Mouse (Mus musculus): ENCODE measurements around the gene Slc35c1. TPM values are rescaled to one million over a fixed set of nuclear protein-coding genes. Genes with fewer than 3 reads are reported as not detected.
"Not testable (repeated sequence)": the region's sequence is repeated elsewhere in the genome, so short reads cannot be mapped to it uniquely, and the experiment has no call there.

The Slc35c1 gene
- polyA plus RNA-seq, 1 experiment from 2014 or later = 13.6 TPM

GRCm38 (mm10) chr2:92483505-92483904 lies 23.2 kb upstream of the Slc35c1 start:
- Histone ChIP-seq H3K4me1 (ENCODE audit: control insufficient read depth, insufficient read depth, low read length) (0 out of 2 replicates have a peak, but pooled peaks cover 7% of the 10 kb centered on the region), H3K27ac (ENCODE audit: low read depth, low read length) (no peak overlapping the region), H3K9me3 (ENCODE audit: control insufficient read depth, low read length) (no peaks in the 10 kb centered on the region), H3K36me3 (ENCODE audit: control insufficient read depth, insufficient read depth, low read length) (no peaks in the 10 kb centered on the region), H3K27me3 (ENCODE audit: control insufficient read depth, insufficient read depth, low read length) (peaks cover 21% of the 10 kb centered on the region), H3K9ac (ENCODE audit: low read depth, low read length) (no peak overlapping the region), H3K4me2 (replicated peaks; ENCODE audit: low read depth, low read length) (no peak overlapping the region), H3K4me3 (ENCODE audit: low read length) (no peak overlapping the region)
- no peak for ATAC-seq (ENCODE audit: low FRiP score, low TSS enrichment)
- WGBS = 48% methylated on average over 5 of the region's 5 CpGs

GRCm38 (mm10) chr2:92482551-92482950 lies 22.2 kb upstream of the Slc35c1 start:
- Histone ChIP-seq H3K27ac (ENCODE audit: low read depth, low read length) (no peak overlapping the region), H3K9me3 (ENCODE audit: control insufficient read depth, low read length) (no peaks in the 10 kb centered on the region), H3K27me3 (ENCODE audit: control insufficient read depth, insufficient read depth, low read length) (peaks cover 21% of the 10 kb centered on the region), H3K4me1 (ENCODE audit: control insufficient read depth, insufficient read depth, low read length) (peaks cover 10% of the 10 kb centered on the region; the same call in 1 of the 2 replicates), H3K4me3 (ENCODE audit: low read length) (no peak overlapping the region), H3K36me3 (ENCODE audit: control insufficient read depth, insufficient read depth, low read length) (no peaks in the 10 kb centered on the region), H3K4me2 (replicated peaks; ENCODE audit: low read depth, low read length) (no peak overlapping the region), H3K9ac (ENCODE audit: low read depth, low read length) (no peak overlapping the region)
- 21% methylated on average over 1 of the region's 1 CpGs for WGBS
- peak; percentile 44; the same call in 1 of the 2 replicates for ATAC-seq (ENCODE audit: low FRiP score, low TSS enrichment)

GRCm38 (mm10) chr2:92478313-92478688 lies 18.0 kb upstream of the Slc35c1 start:
- Histone ChIP-seq H3K36me3 (ENCODE audit: control insufficient read depth, insufficient read depth, low read length) (no peaks in the 10 kb centered on the region), H3K27me3 (ENCODE audit: control insufficient read depth, insufficient read depth, low read length) (no peaks in the 10 kb centered on the region), H3K4me1 (ENCODE audit: control insufficient read depth, insufficient read depth, low read length) (peaks cover 3% of the 10 kb centered on the region; the same call in 1 of the 2 replicates), H3K27ac (ENCODE audit: low read depth, low read length) (no peak overlapping the region; the same call in 1 of the 2 replicates), H3K9ac (ENCODE audit: low read depth, low read length) (no peak overlapping the region), H3K4me3 (ENCODE audit: low read length) (no peak overlapping the region), H3K4me2 (replicated peaks; ENCODE audit: low read depth, low read length) (no peak overlapping the region), H3K9me3 (ENCODE audit: control insufficient read depth, low read length) (no peaks in the 10 kb centered on the region)
- no peak for ATAC-seq (ENCODE audit: low FRiP score, low TSS enrichment)
- 87% methylated on average over 4 of the region's 4 CpGs for WGBS

- peak; percentile 52 for ATAC-seq (ENCODE audit: low FRiP score, low TSS enrichment)
- Histone ChIP-seq H3K36me3 (ENCODE audit: control insufficient read depth, insufficient read depth, low read length) (no peaks in the 10 kb centered on the region), H3K4me2 (replicated peaks; ENCODE audit: low read depth, low read length) (no peak overlapping the region)
These were observed 17.5 kb upstream of the Slc35c1 start for GRCm38 (mm10) chr2:92477672-92478312.

GRCm38 (mm10) chr2:92476580-92476979 lies 16.2 kb upstream of the Slc35c1 start:
- H3K27ac ChIP-seq (ENCODE audit: low read depth, low read length); H3K4me1 ChIP-seq (ENCODE audit: control insufficient read depth, insufficient read depth, low read length); H3K9ac ChIP-seq (ENCODE audit: low read depth, low read length); H3K36me3 ChIP-seq (ENCODE audit: control insufficient read depth, insufficient read depth, low read length); H3K27me3 ChIP-seq (ENCODE audit: control insufficient read depth, insufficient read depth, low read length); H3K9me3 ChIP-seq (ENCODE audit: control insufficient read depth, low read length); H3K4me2 ChIP-seq (replicated peaks; ENCODE audit: low read depth, low read length); ATAC-seq (ENCODE audit: low FRiP score, low TSS enrichment); H3K4me3 ChIP-seq (ENCODE audit: low read length): not testable (repeated sequence)
- 91% methylated on average over 7 of the region's 7 CpGs for WGBS

More at GRCm38 (mm10) chr2:92477672-92478312, 17.5 kb upstream of the Slc35c1 start:
- 53% methylated on average over 12 of the region's 12 CpGs for WGBS
- Histone ChIP-seq H3K4me1 (ENCODE audit: control insufficient read depth, insufficient read depth, low read length) (peaks cover 3% of the 10 kb centered on the region; the same call in 1 of the 2 replicates), H3K27ac (ENCODE audit: low read depth, low read length) (peak overlapping the region; percentile 38; the same call in 1 of the 2 replicates), H3K9ac (ENCODE audit: low read depth, low read length) (no peak overlapping the region), H3K27me3 (ENCODE audit: control insufficient read depth, insufficient read depth, low read length) (no peaks in the 10 kb centered on the region), H3K4me3 (ENCODE audit: low read length) (no peak overlapping the region), H3K9me3 (ENCODE audit: control insufficient read depth, low read length) (no peaks in the 10 kb centered on the region)

- Histone ChIP-seq H3K4me2 (replicated peaks; ENCODE audit: low read depth, low read length) (no peak overlapping the region), H3K4me1 (ENCODE audit: control insufficient read depth, insufficient read depth, low read length) (peaks cover 3% of the 10 kb centered on the region; the same call in 1 of the 2 replicates), H3K36me3 (ENCODE audit: control insufficient read depth, insufficient read depth, low read length) (no peaks in the 10 kb centered on the region), H3K9me3 (ENCODE audit: control insufficient read depth, low read length) (no peaks in the 10 kb centered on the region), H3K4me3 (ENCODE audit: low read length) (no peak overlapping the region), H3K27ac (ENCODE audit: low read depth, low read length) (no peak overlapping the region), H3K27me3 (ENCODE audit: control insufficient read depth, insufficient read depth, low read length) (no peaks in the 10 kb centered on the region; the same call in 1 of the 2 replicates), H3K9ac (ENCODE audit: low read depth, low read length) (no peak overlapping the region)
- WGBS = 55% methylated on average over 2 of the region's 2 CpGs
- no peak for ATAC-seq (ENCODE audit: low FRiP score, low TSS enrichment)
These were observed 15.4 kb upstream of the Slc35c1 start for GRCm38 (mm10) chr2:92475711-92476110.

GRCm38 (mm10) chr2:92474920-92475319 lies 14.6 kb upstream of the Slc35c1 start:
- no peak overlapping the region for H3K9ac ChIP-seq (ENCODE audit: low read depth, low read length)
- H3K4me2 ChIP-seq (replicated peaks; ENCODE audit: low read depth, low read length) = no peak overlapping the region
- H3K27me3 ChIP-seq (ENCODE audit: control insufficient read depth, insufficient read depth, low read length) = no peaks in the 10 kb centered on the region; the same call in 1 of the 2 replicates
- no peaks in the 10 kb centered on the region for H3K9me3 ChIP-seq (ENCODE audit: control insufficient read depth, low read length)
- no peak overlapping the region for H3K27ac ChIP-seq (ENCODE audit: low read depth, low read length)
- WGBS = 82% methylated on average over 3 of the region's 3 CpGs
- H3K36me3 ChIP-seq (ENCODE audit: control insufficient read depth, insufficient read depth, low read length) = no peaks in the 10 kb centered on the region
- no peak for ATAC-seq (ENCODE audit: low FRiP score, low TSS enrichment)
- H3K4me1 ChIP-seq (ENCODE audit: control insufficient read depth, insufficient read depth, low read length) = peaks cover 3% of the 10 kb centered on the region; the same call in 1 of the 2 replicates
- H3K4me3 ChIP-seq (ENCODE audit: low read length) = no peak overlapping the region

GRCm38 (mm10) chr2:92471886-92472670 lies 11.7 kb upstream of the Slc35c1 start:
- H3K4me2 ChIP-seq (replicated peaks; ENCODE audit: low read depth, low read length) = no peak overlapping the region
- WGBS = 83% methylated on average over 12 of the region's 12 CpGs
- H3K4me1 ChIP-seq (ENCODE audit: control insufficient read depth, insufficient read depth, low read length) = no peaks in the 10 kb centered on the region
- no peak overlapping the region for H3K27ac ChIP-seq (ENCODE audit: low read depth, low read length)
- no peaks in the 10 kb centered on the region for H3K36me3 ChIP-seq (ENCODE audit: control insufficient read depth, insufficient read depth, low read length)
- H3K9me3 ChIP-seq (ENCODE audit: control insufficient read depth, low read length) = no peaks in the 10 kb centered on the region
- ATAC-seq (ENCODE audit: low FRiP score, low TSS enrichment) = no peak
- no peak overlapping the region for H3K9ac ChIP-seq (ENCODE audit: low read depth, low read length)
- no peak overlapping the region for H3K4me3 ChIP-seq (ENCODE audit: low read length)
- H3K27me3 ChIP-seq (ENCODE audit: control insufficient read depth, insufficient read depth, low read length) = no peaks in the 10 kb centered on the region; the same call in 1 of the 2 replicates

GRCm38 (mm10) chr2:92464690-92465089 lies 4.4 kb upstream of the Slc35c1 start:
- 76% methylated on average over 3 of the region's 3 CpGs for WGBS
- no peak overlapping the region for H3K4me3 ChIP-seq (ENCODE audit: low read length)
- H3K9me3 ChIP-seq (ENCODE audit: control insufficient read depth, low read length) = no peaks in the 10 kb centered on the region
- 0 out of 2 replicates have a peak, but pooled peaks cover 9% of the 10 kb centered on the region for H3K4me1 ChIP-seq (ENCODE audit: control insufficient read depth, insufficient read depth, low read length)
- no peaks in the 10 kb centered on the region for H3K36me3 ChIP-seq (ENCODE audit: control insufficient read depth, insufficient read depth, low read length)
- no peak overlapping the region for H3K4me2 ChIP-seq (replicated peaks; ENCODE audit: low read depth, low read length)
- H3K27ac ChIP-seq (ENCODE audit: low read depth, low read length) = no peak overlapping the region
- no peak for ATAC-seq (ENCODE audit: low FRiP score, low TSS enrichment)
- no peak overlapping the region for H3K9ac ChIP-seq (ENCODE audit: low read depth, low read length)
- H3K27me3 ChIP-seq (ENCODE audit: control insufficient read depth, insufficient read depth, low read length) = peaks cover 6% of the 10 kb centered on the region; the same call in 1 of the 2 replicates

All from kidney, embryonic 14.5 days (tissue).